Mouse (Mus musculus) midbrain, embryonic 11.5 days (tissue): Measurements from ENCODE around the gene Castor2. TPM values are rescaled to one million over a fixed set of nuclear protein-coding genes. Genes with fewer than 3 reads are reported as not detected.

Experiments used
- ATAC-seq: fragments of 200-750 bp; cut with Nextera tagmentation; 2 replicates; pipeline ENCODE4 v1.8.0; 2017; ENCODE audit warnings: moderate TSS enrichment, moderate library complexity; ENCODE audit not compliant: low FRiP score
- DNase-seq: peaks from one replicate; pipeline ENCODE4 v3.0.0; 2015; ENCODE audit warnings: low spot score; ENCODE audit errors: missing footprints
- H3K27ac ChIP-seq: fragments of 300-500 bp; sonication (generic); 2 replicates; pipeline ENCODE4 v1.5.1; 2014; ENCODE audit warnings: low read depth, low read length
- H3K27me3 ChIP-seq: fragments of 300-500 bp; sonication (generic); 2 replicates; pipeline ENCODE4 v1.6.1; 2014; ENCODE audit warnings: mild to moderate bottlenecking, low read length, moderate library complexity, mixed read lengths; ENCODE audit not compliant: control insufficient read depth, insufficient read depth
- H3K36me3 ChIP-seq: fragments of 300-500 bp; sonication (generic); 2 replicates; pipeline ENCODE4 v1.6.1; 2014; ENCODE audit warnings: mild to moderate bottlenecking, low read length, moderate library complexity, mixed read lengths; ENCODE audit not compliant: control insufficient read depth, insufficient read depth
- H3K4me1 ChIP-seq: fragments of 300-500 bp; sonication (generic); 2 replicates; pipeline ENCODE4 v1.6.1; 2014; ENCODE audit warnings: low read length; ENCODE audit not compliant: control insufficient read depth, insufficient read depth
- H3K4me2 ChIP-seq: fragments of 300-500 bp; sonication (generic); 2 replicates; pipeline ENCODE4 v1.6.1; 2014; ENCODE audit warnings: mild to moderate bottlenecking, moderate library complexity
- H3K4me3 ChIP-seq: fragments of 300-500 bp; sonication (generic); 2 replicates; pipeline ENCODE4 v1.5.1; 2014; ENCODE audit warnings: low read depth, low read length
- H3K9ac ChIP-seq: fragments of 300-500 bp; sonication (generic); 2 replicates; pipeline ENCODE4 v1.6.1; 2014; ENCODE audit warnings: low read length
- H3K9me3 ChIP-seq: fragments of 300-500 bp; sonication (generic); 2 replicates; pipeline ENCODE4 v1.6.1; 2016; ENCODE audit warnings: low read length; ENCODE audit not compliant: control insufficient read depth
- WGBS: fragments of 180-500 bp; shearing (Covaris S2); extraction: QIAGEN DNeasy Blood & Tissue Kit; methylation state at CpG from one replicate; pipeline ENCODE4 v1.1.7; 2014; 5-methylcytosine and 5-hydroxymethylcytosine counted together
- polyA plus RNA-seq: library from polyadenylated mRNA; unstranded; fragments of >200 nt; fragmentation: Nextera tagmentation; extraction: Ambion mirVana; gene quantifications from 2 replicates; pipeline ENCODE4 v1.2.1, GENCODE M21; 2014

Castor2 gene
- polyA plus RNA-seq, 1 experiment from 2014 or later: 11.7 TPM

DNA sequence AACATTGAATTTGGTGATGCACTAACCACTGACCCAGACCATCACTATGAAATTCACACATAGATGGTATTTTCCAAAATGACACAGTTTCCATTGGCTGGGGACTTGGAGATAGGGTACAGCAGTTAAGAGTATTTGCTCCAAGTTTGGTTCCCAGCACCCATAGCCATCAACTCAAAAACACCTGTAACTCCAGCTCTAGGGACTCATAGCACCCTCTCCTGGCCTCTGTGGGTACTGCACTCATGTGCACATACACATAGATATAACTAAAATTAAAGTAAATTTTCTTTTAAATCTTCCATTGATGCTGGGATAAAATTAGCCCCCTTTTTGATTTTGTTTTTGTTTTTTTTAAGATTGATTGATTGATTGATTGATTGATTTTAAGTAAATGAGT is 25.1 kb upstream of the Castor2 start:
- DNase-seq (no peak), ATAC-seq (no peak)
- Histone ChIP-seq H3K4me2 (no peak overlapping the region), H3K4me1 (no peaks in the 10 kb centered on the region), H3K9ac (no peak overlapping the region), H3K27me3 (no peaks in the 10 kb centered on the region), H3K36me3 (no peaks in the 10 kb centered on the region), H3K4me3 (no peak overlapping the region), H3K9me3 (peaks cover 2% of the 10 kb centered on the region; the same call in 1 of the 2 replicates), H3K27ac (no peak overlapping the region)

- no peak overlapping the region for H3K27ac ChIP-seq
- no peak overlapping the region for H3K4me3 ChIP-seq
- WGBS: 90% methylated on average over 11 of the region's 11 CpGs
- H3K9ac ChIP-seq: no peak overlapping the region
- no peaks in the 10 kb centered on the region for H3K36me3 ChIP-seq
- peaks cover 2% of the 10 kb centered on the region; the same call in 1 of the 2 replicates for H3K9me3 ChIP-seq
- no peak overlapping the region for H3K4me2 ChIP-seq
- H3K27me3 ChIP-seq: no peaks in the 10 kb centered on the region
- ATAC-seq: no peak
- no peaks in the 10 kb centered on the region for H3K4me1 ChIP-seq
- no peak for DNase-seq
Observed at GRCm38 (mm10) chr5:134076175-134076574, 23.3 kb upstream of the Castor2 start.

GRCm38 (mm10) chr5:134080685-134081548 is 18.6 kb upstream of the Castor2 start:
- Histone ChIP-seq H3K27me3 (no peaks in the 10 kb centered on the region), H3K9ac (no peak overlapping the region), H3K4me1 (no peaks in the 10 kb centered on the region), H3K4me2 (no peak overlapping the region), H3K9me3 (peaks cover 2% of the 10 kb centered on the region; the same call in 1 of the 2 replicates), H3K27ac (no peak overlapping the region), H3K4me3 (no peak overlapping the region), H3K36me3 (no peaks in the 10 kb centered on the region)
- DNase-seq (no peak), ATAC-seq (no peak)
- WGBS: 55% methylated on average over 18 of the region's 18 CpGs

DNA sequence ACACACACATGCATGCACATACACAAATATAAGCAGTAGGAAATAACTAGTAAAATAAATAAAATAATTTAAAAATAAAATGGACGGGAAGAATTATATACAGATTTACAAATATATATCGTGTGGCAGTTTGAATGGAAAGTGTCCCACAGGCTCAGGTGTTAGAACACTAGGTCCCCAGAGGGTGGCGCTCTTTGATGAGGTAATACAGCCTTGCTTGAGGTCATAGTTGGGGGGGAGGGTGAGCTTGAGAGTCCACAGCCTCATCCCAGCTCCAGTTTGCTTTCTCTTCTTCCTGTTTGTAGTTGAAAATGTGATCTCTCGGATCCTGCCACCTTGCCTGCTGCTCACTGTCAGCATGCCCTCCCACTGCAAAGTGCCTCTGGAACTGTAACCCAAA is 14.3 kb upstream of the Castor2 start:
- Histone ChIP-seq H3K4me1 (no peaks in the 10 kb centered on the region), H3K9ac (no peak overlapping the region), H3K27ac (no peak overlapping the region), H3K4me3 (no peak overlapping the region), H3K9me3 (no peaks in the 10 kb centered on the region), H3K4me2 (no peak overlapping the region), H3K27me3 (no peaks in the 10 kb centered on the region), H3K36me3 (no peaks in the 10 kb centered on the region)
- ATAC-seq (no peak), DNase-seq (no peak)
- WGBS: 62% methylated on average over 4 of the region's 4 CpGs

- Histone ChIP-seq H3K9ac (no peak overlapping the region), H3K36me3 (no peaks in the 10 kb centered on the region)
- no peak for ATAC-seq
Observed at GRCm38 (mm10) chr5:134085887-134086639, 13.4 kb upstream of the Castor2 start.

GRCm38 (mm10) chr5:134087211-134087610 is 12.3 kb upstream of the Castor2 start:
- H3K4me1 ChIP-seq: no peaks in the 10 kb centered on the region
- no peaks in the 10 kb centered on the region for H3K9me3 ChIP-seq
- H3K4me2 ChIP-seq: no peak overlapping the region
- WGBS: 81% methylated on average over 5 of the region's 5 CpGs
- no peaks in the 10 kb centered on the region for H3K27me3 ChIP-seq
- no peak overlapping the region for H3K4me3 ChIP-seq
- DNase-seq (no peak), ATAC-seq (no peak)
- H3K27ac ChIP-seq: no peak overlapping the region
- no peak overlapping the region for H3K9ac ChIP-seq
- H3K36me3 ChIP-seq: no peaks in the 10 kb centered on the region

More at GRCm38 (mm10) chr5:134085887-134086639, 13.4 kb upstream of the Castor2 start:
- H3K4me2 ChIP-seq: no peak overlapping the region
- 79% methylated on average over 3 of the region's 3 CpGs for whole genome bisulfite sequencing
- H3K27me3 ChIP-seq: no peaks in the 10 kb centered on the region
- no peaks in the 10 kb centered on the region for H3K9me3 ChIP-seq
- H3K27ac ChIP-seq: no peak overlapping the region
- no peaks in the 10 kb centered on the region for H3K4me1 ChIP-seq
- DNase-seq: no peak
- no peak overlapping the region for H3K4me3 ChIP-seq

GRCm38 (mm10) chr5:134095766-134096165 is 3.7 kb upstream of the Castor2 start:
- DNase-seq (no peak), ATAC-seq (no peak)
- Histone ChIP-seq H3K9me3 (no peaks in the 10 kb centered on the region), H3K36me3 (no peaks in the 10 kb centered on the region), H3K4me2 (no peak overlapping the region), H3K9ac (no peak overlapping the region), H3K27ac (no peak overlapping the region), H3K4me1 (no peaks in the 10 kb centered on the region; the same call in 1 of the 2 replicates), H3K4me3 (no peak overlapping the region), H3K27me3 (no peaks in the 10 kb centered on the region)
- WGBS: 88% methylated on average over 2 of the region's 2 CpGs

DNA sequence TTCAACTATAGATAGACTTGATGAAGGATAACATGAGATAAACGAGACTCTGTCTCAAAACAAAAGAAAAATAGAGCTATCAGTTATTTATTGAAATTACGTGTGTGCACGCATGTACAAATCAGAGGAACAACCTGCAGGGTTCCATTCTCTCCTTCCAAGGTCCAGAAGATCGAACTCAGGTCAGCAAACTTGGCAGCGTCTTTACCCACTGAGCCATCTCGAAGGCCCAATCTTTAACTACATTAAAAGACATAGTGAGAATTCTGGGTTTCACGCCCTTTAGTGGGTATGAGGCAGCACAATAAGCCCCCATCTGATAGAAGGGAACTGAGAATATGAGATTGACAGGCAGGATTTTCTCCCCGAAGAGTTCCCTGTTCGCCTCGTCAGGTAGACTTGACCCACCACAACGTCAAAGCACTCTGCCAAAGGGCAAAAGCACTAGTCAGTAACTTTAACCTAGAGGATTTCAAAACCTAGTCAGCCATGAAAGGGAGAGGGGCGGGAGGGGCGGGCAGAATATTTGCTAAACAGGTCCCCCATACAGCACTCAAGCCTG is 1.1 kb upstream of the Castor2 start:
- peak overlapping the region; percentile 70 for H3K4me3 ChIP-seq
- peaks cover 6% of the 10 kb centered on the region for H3K4me1 ChIP-seq
- no peak for DNase-seq
- no peaks in the 10 kb centered on the region for H3K9me3 ChIP-seq
- no peaks in the 10 kb centered on the region for H3K27me3 ChIP-seq
- peak overlapping the region; percentile 89 for H3K4me2 ChIP-seq
- no peak overlapping the region for H3K27ac ChIP-seq
- peak overlapping the region; percentile 87 for H3K9ac ChIP-seq
- no peak for ATAC-seq
- no peaks in the 10 kb centered on the region for H3K36me3 ChIP-seq
- 44% methylated on average over 13 of the region's 13 CpGs for WGBS

DNA sequence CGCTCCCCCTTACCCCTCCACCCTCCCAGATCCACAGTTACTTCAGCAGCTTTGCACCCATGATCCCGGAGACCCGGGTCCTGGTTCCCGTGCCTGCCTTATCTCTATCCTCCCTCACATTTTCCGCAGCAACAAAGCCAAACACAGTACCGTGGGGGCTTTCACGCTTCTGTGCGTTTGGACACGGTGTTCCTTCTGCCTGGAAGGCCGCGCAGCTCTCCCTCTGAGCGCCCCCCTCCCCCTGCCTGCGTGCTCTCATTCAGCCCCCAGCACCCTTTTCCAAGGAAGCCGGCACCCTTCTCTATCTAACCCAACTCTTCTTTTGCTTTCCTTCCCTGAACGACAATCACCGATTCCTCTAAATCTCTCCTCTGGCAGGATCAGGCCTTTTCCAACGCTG is 535 bp upstream of the Castor2 start:
- 0 out of 2 replicates have a peak overlapping the region, but pooled peaks have one; percentile 3 for H3K27ac ChIP-seq
- DNase-seq: no peak
- no peaks in the 10 kb centered on the region for H3K9me3 ChIP-seq
- H3K9ac ChIP-seq: peak overlapping the region; percentile 87
- peaks cover 6% of the 10 kb centered on the region for H3K4me1 ChIP-seq
- no peaks in the 10 kb centered on the region for H3K36me3 ChIP-seq
- H3K4me3 ChIP-seq: peak overlapping the region; percentile 70
- ATAC-seq: peak; percentile 58
- WGBS: under 1% methylated on average over 16 of the region's 17 CpGs
- no peaks in the 10 kb centered on the region for H3K27me3 ChIP-seq
- H3K4me2 ChIP-seq: peak overlapping the region; percentile 89
